Mouse (Mus musculus): ENCODE data around the gene Oit1.

- TF ChIP-seq CTCF (IDR thresholded peaks at IDR 0.05; ENCODE audit: low read depth, low read length) (no peak), EP300 (IDR thresholded peaks at IDR 0.05; ENCODE audit: insufficient read depth, low read depth, low read length) (no peak), POLR2A (IDR thresholded peaks at IDR 0.05; ENCODE audit: insufficient read depth, low read length) (no peak)
Measured at GRCm38 (mm10) chr14:8315169-8315568, 63.4 kb downstream of the Oit1 start.
